Mouse (Mus musculus) intestine, embryonic 15.5 days (tissue): ENCODE data around the gene Pmfbp1. TPM values are rescaled to one million over a fixed set of nuclear protein-coding genes. Genes with fewer than 3 reads are reported as not detected.

ENCODE experiments used
- ATAC-seq: fragments of 200-750 bp; cut with Nextera tagmentation; 2 replicates; pipeline ENCODE4 v1.8.0; 2017; ENCODE audit warnings: moderate TSS enrichment, moderate library complexity
- H3K27ac ChIP-seq: fragments of 300-500 bp; sonication (generic); 2 replicates; pipeline ENCODE4 v1.5.1; 2015; ENCODE audit warnings: mild to moderate bottlenecking, inconsistent platforms
- H3K27me3 ChIP-seq: fragments of 300-500 bp; sonication (generic); replicated peaks from 2 replicates; pipeline ENCODE4 v1.6.1; 2015; ENCODE audit warnings: inconsistent platforms
- H3K36me3 ChIP-seq: fragments of 300-500 bp; sonication (generic); 2 replicates; pipeline ENCODE4 v1.6.1; 2015; ENCODE audit warnings: inconsistent platforms
- H3K4me1 ChIP-seq: fragments of 300-500 bp; sonication (generic); replicated peaks from 2 replicates; pipeline ENCODE4 v1.6.1; 2015; ENCODE audit warnings: inconsistent platforms
- H3K4me2 ChIP-seq: fragments of 300-500 bp; sonication (generic); replicated peaks from 2 replicates; pipeline ENCODE4 v1.6.1; 2015; ENCODE audit warnings: mild to moderate bottlenecking, inconsistent platforms
- H3K4me3 ChIP-seq: fragments of 300-500 bp; sonication (generic); replicated peaks from 2 replicates; pipeline ENCODE4 v1.5.1; 2015; ENCODE audit warnings: inconsistent platforms
- H3K9ac ChIP-seq: fragments of 300-500 bp; sonication (generic); 2 replicates; pipeline ENCODE4 v1.6.1; 2015; ENCODE audit warnings: inconsistent platforms
- H3K9me3 ChIP-seq: fragments of 300-500 bp; sonication (generic); 2 replicates; pipeline ENCODE4 v1.6.1; 2016; ENCODE audit warnings: inconsistent platforms
- WGBS: fragments of 180-500 bp; shearing (Covaris S2); methylation state at CpG from one replicate; pipeline ENCODE4 v1.1.7; 2015; 5-methylcytosine and 5-hydroxymethylcytosine counted together
- polyA plus RNA-seq: library from polyadenylated mRNA; unstranded; fragments of >200 nt; fragmentation: Nextera tagmentation; extraction: Ambion mirVana; gene quantifications from 2 replicates; pipeline ENCODE4 v1.2.1, GENCODE M21; 2015

The Pmfbp1 gene
- polyA plus RNA-seq, 1 experiment from 2014 or later, result not detected

DNA sequence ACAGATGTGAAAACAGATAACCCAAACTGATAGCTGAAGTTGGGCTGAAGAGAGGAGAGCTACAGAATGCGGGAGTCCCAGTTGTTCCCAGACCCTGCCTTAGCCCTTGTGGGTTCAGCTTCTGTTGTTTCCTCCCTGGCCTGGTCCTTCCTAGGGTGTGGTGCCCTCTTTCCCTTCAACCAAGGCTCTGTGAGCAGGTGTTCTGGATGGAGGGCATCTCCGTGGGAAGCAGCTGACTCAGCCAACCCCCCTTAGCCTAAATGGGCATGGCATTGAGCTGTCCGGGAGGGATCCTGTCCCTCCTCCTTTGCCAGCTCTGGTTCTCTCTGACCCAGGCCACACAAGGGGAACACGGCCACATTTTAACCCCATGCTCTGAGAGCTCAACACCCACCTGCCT lies 82.5 kb downstream of the Pmfbp1 start:
- H3K4me2 ChIP-seq, result no peak overlapping the region
- 60% methylated on average over 4 of the region's 4 CpGs for WGBS
- H3K4me1 ChIP-seq, result no peaks in the 10 kb centered on the region
- no peaks in the 10 kb centered on the region for H3K27me3 ChIP-seq
- H3K27ac ChIP-seq, result no peak overlapping the region
- H3K4me3 ChIP-seq, result no peak overlapping the region
- H3K36me3 ChIP-seq, result no peaks in the 10 kb centered on the region
- ATAC-seq, result no peak
- no peak overlapping the region for H3K9ac ChIP-seq
- H3K9me3 ChIP-seq, result no peaks in the 10 kb centered on the region

DNA sequence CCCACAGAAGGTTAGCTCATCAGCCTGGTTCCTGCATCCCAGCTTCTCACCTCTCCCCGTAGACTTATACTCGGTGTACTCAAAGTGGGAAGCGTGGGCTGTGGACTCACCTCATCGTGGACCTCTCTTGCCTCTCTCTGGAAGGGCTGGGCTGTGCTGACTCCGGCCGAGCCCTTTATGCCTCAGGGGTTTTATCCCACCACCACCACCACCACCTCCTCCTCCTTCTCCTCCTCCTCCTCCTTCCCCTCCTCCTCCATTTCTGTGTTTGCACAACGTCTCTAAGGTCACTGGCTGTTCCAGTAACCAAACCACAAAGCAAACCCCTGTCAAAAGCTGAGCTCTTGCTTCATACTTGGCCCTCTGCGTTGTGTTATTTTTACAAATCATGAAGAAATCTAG lies 85.1 kb downstream of the Pmfbp1 start, which contains the start of gene Hp:
Gene Hp (minus strand): TSS at position 273 of the 402 bp plus-strand sequence.
- Histone ChIP-seq H3K27ac (no peak within 1 kb of the TSS), H3K9me3 (no peaks in the 10 kb centered on the region), H3K27me3 (no peaks in the 10 kb centered on the region), H3K4me2 (no peak within 1 kb of the TSS), H3K9ac (no peak within 1 kb of the TSS), H3K4me1 (no peaks in the 10 kb centered on the region), H3K4me3 (no peak within 1 kb of the TSS), H3K36me3 (no peaks in the 10 kb centered on the region)
- 61% methylated on average over 8 of the region's 8 CpGs for WGBS
- no peak for ATAC-seq

DNA sequence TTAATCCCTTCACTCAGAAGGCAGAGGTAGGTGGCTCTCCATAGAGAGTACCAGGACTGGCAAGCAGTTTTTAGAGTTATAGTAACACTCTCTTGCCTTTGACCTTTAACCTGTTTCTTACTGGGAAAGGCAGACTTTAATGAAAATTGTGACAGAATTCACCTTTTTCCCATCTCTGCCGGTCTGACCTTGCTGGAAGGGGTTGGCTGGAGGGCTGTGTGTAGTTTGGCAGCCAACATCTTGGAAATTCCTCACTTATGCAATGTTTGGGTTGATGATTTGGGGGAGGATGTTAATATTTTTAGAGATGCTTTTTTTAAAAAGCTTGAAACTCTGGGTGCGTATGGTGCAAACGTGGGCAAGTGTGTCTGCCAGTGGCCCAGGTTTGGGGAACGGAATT lies 90.5 kb downstream of the Pmfbp1 start:
- Histone ChIP-seq H3K27ac (no peak overlapping the region), H3K4me2 (no peak overlapping the region), H3K4me1 (no peaks in the 10 kb centered on the region), H3K4me3 (no peak overlapping the region), H3K9me3 (no peaks in the 10 kb centered on the region), H3K36me3 (no peaks in the 10 kb centered on the region), H3K9ac (no peak overlapping the region), H3K27me3 (no peaks in the 10 kb centered on the region)
- ATAC-seq, result no peak
- 84% methylated on average over 4 of the region's 4 CpGs for whole genome bisulfite sequencing

DNA sequence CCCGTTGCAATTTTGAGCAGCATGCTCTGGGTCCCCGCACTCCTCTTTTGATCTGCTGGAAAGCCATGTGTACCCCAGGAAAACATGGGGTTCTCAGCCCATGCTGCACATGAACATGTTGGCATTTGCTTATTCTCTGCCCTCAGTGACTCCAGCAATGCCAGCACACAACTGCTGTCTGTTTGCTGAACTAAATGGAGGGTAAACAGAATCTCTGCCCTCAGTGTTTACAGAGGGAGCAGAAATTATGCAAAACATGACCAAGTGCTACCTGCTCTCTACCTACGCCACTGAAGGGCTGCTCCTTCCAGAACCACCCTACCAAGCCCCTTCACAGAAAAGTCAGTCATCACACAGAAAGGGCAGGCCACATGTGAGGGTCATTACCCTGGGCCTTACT lies 91.0 kb downstream of the Pmfbp1 start:
- 77% methylated on average over 3 of the region's 3 CpGs for WGBS
- ATAC-seq, result no peak
- no peak overlapping the region for H3K27ac ChIP-seq
- no peak overlapping the region for H3K4me3 ChIP-seq
- H3K4me1 ChIP-seq, result no peaks in the 10 kb centered on the region
- H3K27me3 ChIP-seq, result no peaks in the 10 kb centered on the region
- no peak overlapping the region for H3K9ac ChIP-seq
- H3K9me3 ChIP-seq, result no peaks in the 10 kb centered on the region
- no peak overlapping the region for H3K4me2 ChIP-seq
- H3K36me3 ChIP-seq, result no peaks in the 10 kb centered on the region

GRCm38 (mm10) chr8:109585652-109586051 lies 91.8 kb downstream of the Pmfbp1 start:
- Histone ChIP-seq H3K9me3 (no peaks in the 10 kb centered on the region), H3K27me3 (no peaks in the 10 kb centered on the region), H3K36me3 (no peaks in the 10 kb centered on the region), H3K27ac (no peak overlapping the region), H3K9ac (no peak overlapping the region), H3K4me3 (no peak overlapping the region), H3K4me2 (no peak overlapping the region), H3K4me1 (no peaks in the 10 kb centered on the region)
- ATAC-seq, result no peak

DNA sequence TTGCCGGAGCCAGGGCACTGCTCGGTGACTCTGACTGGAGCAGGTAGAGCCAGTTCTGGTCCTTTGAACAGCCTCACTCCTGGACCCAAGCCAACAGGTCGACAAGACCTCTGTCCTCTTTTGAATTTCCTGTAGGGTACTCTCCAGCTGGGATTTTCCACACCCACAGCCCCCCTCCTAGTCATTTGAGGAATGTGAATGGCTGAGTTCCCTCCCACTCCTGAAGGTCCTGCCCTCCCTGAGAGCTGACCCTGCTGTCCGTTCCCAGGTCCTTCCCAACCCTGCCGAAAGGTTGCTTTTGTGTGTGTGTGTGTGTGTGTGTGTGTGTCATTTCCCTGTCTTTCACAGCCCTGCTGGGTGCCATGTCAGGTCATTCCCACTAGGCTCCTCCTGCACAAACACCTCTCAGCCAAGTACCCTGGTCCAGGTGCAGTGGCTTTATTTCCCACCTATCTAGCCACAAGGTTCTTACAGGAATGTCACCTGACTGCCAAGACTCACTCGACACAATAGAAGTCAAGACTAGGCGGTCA lies 93.2 kb downstream of the Pmfbp1 start:
- Histone ChIP-seq H3K9ac (no peak overlapping the region), H3K27ac (no peak overlapping the region)
- WGBS, result 49% methylated on average over 7 of the region's 7 CpGs

GRCm38 (mm10) chr8:109590901-109591300 lies 97.1 kb downstream of the Pmfbp1 start:
- H3K4me3 ChIP-seq, result no peak overlapping the region
- no peaks in the 10 kb centered on the region for H3K27me3 ChIP-seq
- H3K9ac ChIP-seq, result no peak overlapping the region
- H3K4me2 ChIP-seq, result no peak overlapping the region
- H3K4me1 ChIP-seq, result no peaks in the 10 kb centered on the region
- 89% methylated on average over 9 of the region's 9 CpGs for WGBS
- H3K27ac ChIP-seq, result no peak overlapping the region
- ATAC-seq, result no peak
- no peaks in the 10 kb centered on the region for H3K9me3 ChIP-seq
- H3K36me3 ChIP-seq, result peaks cover 4% of the 10 kb centered on the region; the same call in 1 of the 2 replicates

More for the DNA sequence above, 93.2 kb downstream of the Pmfbp1 start:
- no peaks in the 10 kb centered on the region for H3K9me3 ChIP-seq
- H3K4me3 ChIP-seq, result no peak overlapping the region
- H3K4me2 ChIP-seq, result no peak overlapping the region
- H3K36me3 ChIP-seq, result no peaks in the 10 kb centered on the region
- peak; percentile 72 for ATAC-seq
- no peaks in the 10 kb centered on the region for H3K4me1 ChIP-seq
- no peaks in the 10 kb centered on the region for H3K27me3 ChIP-seq

GRCm38 (mm10) chr8:109591367-109591766 lies 97.5 kb downstream of the Pmfbp1 start:
- ATAC-seq, result no peak
- H3K4me2 ChIP-seq, result no peak overlapping the region
- no peaks in the 10 kb centered on the region for H3K27me3 ChIP-seq
- H3K4me1 ChIP-seq, result no peaks in the 10 kb centered on the region
- H3K27ac ChIP-seq, result no peak overlapping the region
- H3K4me3 ChIP-seq, result no peak overlapping the region
- peaks cover 4% of the 10 kb centered on the region; the same call in 1 of the 2 replicates for H3K36me3 ChIP-seq
- H3K9ac ChIP-seq, result no peak overlapping the region
- no peaks in the 10 kb centered on the region for H3K9me3 ChIP-seq
- 90% methylated on average over 3 of the region's 3 CpGs for WGBS

GRCm38 (mm10) chr8:109592164-109592563 lies 98.3 kb downstream of the Pmfbp1 start:
- H3K36me3 ChIP-seq, result peaks cover 6% of the 10 kb centered on the region; the same call in 1 of the 2 replicates
- no peak overlapping the region for H3K27ac ChIP-seq
- H3K4me1 ChIP-seq, result no peaks in the 10 kb centered on the region
- no peak for ATAC-seq
- H3K4me2 ChIP-seq, result no peak overlapping the region
- no peak overlapping the region for H3K9ac ChIP-seq
- WGBS, result 86% methylated on average over 5 of the region's 5 CpGs
- H3K9me3 ChIP-seq, result no peaks in the 10 kb centered on the region
- no peaks in the 10 kb centered on the region for H3K27me3 ChIP-seq
- H3K4me3 ChIP-seq, result no peak overlapping the region

Other genes starting within 250 kb of the Pmfbp1 start
- gene Dhx38, start 71.8 kb downstream of the Pmfbp1 start, polyA plus RNA-seq, result 20.8 and 21.6 TPM in 2 replicates
- 21.5 and 24.5 TPM in 2 replicates for gene Txnl4b, start 71.9 kb downstream of the Pmfbp1 start, polyA plus RNA-seq
- 2.2 and 3.6 TPM in 2 replicates for gene Hp, start 85.1 kb downstream of the Pmfbp1 start, polyA plus RNA-seq
- 44.0 and 49.8 TPM in 2 replicates for gene Dhodh, start 114.6 kb downstream of the Pmfbp1 start, polyA plus RNA-seq
- gene Pkd1l3, start 120.5 kb downstream of the Pmfbp1 start, polyA plus RNA-seq, result 0.04 and 0.13 TPM in 2 replicates
- 119 and 128 TPM in 2 replicates for gene Ist1, start 199.2 kb downstream of the Pmfbp1 start, polyA plus RNA-seq
- 17.3 and 17.9 TPM in 2 replicates for gene Zfp821, start 211.5 kb downstream of the Pmfbp1 start, polyA plus RNA-seq
- 5.4 and 5.7 TPM in 2 replicates for gene Atxn1l, start 243.7 kb downstream of the Pmfbp1 start, polyA plus RNA-seq